Mouse (Mus musculus): Measurements from ENCODE around the gene Aicda.
A peak's percentile ranks its signal among the peaks of the same experiment; 100 is the strongest.
"Not testable (repeated sequence)": the region's sequence is repeated elsewhere in the genome, so short reads cannot be mapped to it uniquely, and the experiment has no call there.

Aicda gene

GRCm38 (mm10) chr6:122555266-122555665 is 1.7 kb downstream of the Aicda start:
- no peak for DNase-seq

- DNase-seq: peak; percentile 37 to 62
Observed at GRCm38 (mm10) chr6:122556959-122557561, 3.5 kb downstream of the Aicda start.

GRCm38 (mm10) chr6:122560427-122560826 is 6.8 kb downstream of the Aicda start:
- DNase-seq: peak; percentile 67 to 72

- no peak for DNase-seq
Observed at GRCm38 (mm10) chr6:122561005-122561404, 7.4 kb downstream of the Aicda start.

- peak in 1 of 2 experiments; percentile 27 for DNase-seq
Observed at GRCm38 (mm10) chr6:122562463-122562862, 8.9 kb downstream of the Aicda start.

GRCm38 (mm10) chr6:122565070-122565784 is 11.6 kb downstream of the Aicda start:
- DNase-seq: no peak

- DNase-seq: no peak
Observed at GRCm38 (mm10) chr6:122569113-122569512, 15.5 kb downstream of the Aicda start.

- no peak for DNase-seq
Observed at GRCm38 (mm10) chr6:122569762-122570161, 16.2 kb downstream of the Aicda start.

GRCm38 (mm10) chr6:122570695-122571616 is 17.4 kb downstream of the Aicda start:
- DNase-seq: no peak

GRCm38 (mm10) chr6:122571617-122571959 is 18.0 kb downstream of the Aicda start:
- no peak for DNase-seq

GRCm38 (mm10) chr6:122575037-122575436 is 21.4 kb downstream of the Aicda start:
- not testable (repeated sequence) for DNase-seq

GRCm38 (mm10) chr6:122577030-122577429 is 23.4 kb downstream of the Aicda start:
- no peak for DNase-seq

- no peak for DNase-seq
Observed at GRCm38 (mm10) chr6:122579086-122579485, 25.5 kb downstream of the Aicda start.

GRCm38 (mm10) chr6:122591027-122591758 is 37.6 kb downstream of the Aicda start:
- DNase-seq: no peak

GRCm38 (mm10) chr6:122592905-122593304 is 39.3 kb downstream of the Aicda start:
- DNase-seq: no peak

- DNase-seq: peak; percentile 26 to 34
Observed at GRCm38 (mm10) chr6:122595637-122596036, 42.0 kb downstream of the Aicda start.

GRCm38 (mm10) chr6:122596608-122597007 is 43.0 kb downstream of the Aicda start:
- DNase-seq: no peak

- DNase-seq: no peak
Observed at GRCm38 (mm10) chr6:122598014-122598413, 44.4 kb downstream of the Aicda start.

- DNase-seq: no peak
Observed at GRCm38 (mm10) chr6:122598436-122598835, 44.8 kb downstream of the Aicda start.

- DNase-seq: no peak
Observed at GRCm38 (mm10) chr6:122599054-122599737, 45.6 kb downstream of the Aicda start.

GRCm38 (mm10) chr6:122600066-122600646 is 46.6 kb downstream of the Aicda start:
- DNase-seq: no peak

GRCm38 (mm10) chr6:122601031-122601430 is 47.4 kb downstream of the Aicda start:
- DNase-seq: no peak

Data from lung, adult 18-20 months (tissue).